Mouse (Mus musculus): Measurements from ENCODE around the gene Mif. TPM values are rescaled to one million over a fixed set of nuclear protein-coding genes. Genes with fewer than 3 reads are reported as not detected.
"Not testable (repeated sequence)": the region's sequence is repeated elsewhere in the genome, so short reads cannot be mapped to it uniquely, and the experiment has no call there.

Mif gene
- total RNA-seq, 1 experiment: 1,434 TPM

DNA sequence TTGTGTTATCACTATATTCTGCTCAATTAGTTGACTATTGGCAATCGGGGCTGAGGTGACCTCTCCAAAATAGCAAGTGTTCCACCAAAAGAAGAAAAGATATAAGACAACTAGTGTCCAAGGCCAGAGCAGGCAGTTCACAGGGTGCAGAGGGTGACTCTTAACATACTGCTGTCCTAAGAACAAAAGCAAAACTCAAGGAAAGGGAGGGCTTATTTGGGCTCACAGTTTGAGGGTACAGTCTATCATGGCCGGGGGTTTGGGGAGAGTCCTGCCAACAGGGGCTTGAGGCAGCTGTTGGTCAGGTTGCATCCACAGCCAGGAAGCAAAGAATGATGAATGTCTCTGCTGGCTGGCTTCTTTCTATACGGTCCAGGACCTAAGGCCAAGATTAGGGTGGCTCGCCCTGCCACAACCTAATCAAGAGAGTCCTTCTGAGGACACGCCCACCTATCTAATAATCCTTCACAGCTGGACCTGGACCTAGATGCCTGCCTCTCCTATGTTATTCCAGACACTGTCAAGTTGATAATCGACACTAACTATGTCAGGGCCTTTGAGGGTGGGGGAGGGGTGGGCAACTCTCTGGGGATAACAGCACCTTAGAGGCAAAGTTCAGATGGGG, 14.6 kb downstream of the Mif start:
- TF ChIP-seq HCFC1 (IDR thresholded peaks at IDR 0.05; ENCODE audit: borderline replicate concordance, insufficient read depth, low read length) (no peak), ZNF384 (IDR thresholded peaks at IDR 0.05; ENCODE audit: low read depth, low read length) (no peak), MAFK (IDR thresholded peaks at IDR 0.05; ENCODE audit: insufficient read depth, low read depth, low read length) (no peak), CHD2 (IDR thresholded peaks at IDR 0.05; ENCODE audit: low read depth, low read length) (no peak), ZC3H11A (IDR thresholded peaks at IDR 0.05; ENCODE audit: borderline replicate concordance, low read depth, low read length) (no peak)
- DNase-seq (ENCODE audit: low read depth, low spot score): no peak
- Histone ChIP-seq H3K27ac (ENCODE audit: insufficient read depth, low read depth, low read length, poor library complexity, severe bottlenecking) (no peak overlapping the region), H3K9ac (ENCODE audit: insufficient read depth, low read depth, low read length, poor library complexity, severe bottlenecking) (no peak overlapping the region), H3K9me3 (ENCODE audit: control insufficient read depth, insufficient read depth, low read depth, low read length) (no peaks in the 10 kb centered on the region), H3K4me3 (ENCODE audit: insufficient read depth in 1 of 2, low read depth in 1 of 2, low read length in 2 of 2, poor library complexity in 1 of 2, severe bottlenecking in 1 of 2) (no peak overlapping the region), H3K4me1 (ENCODE audit: control insufficient read depth in 2 of 2, insufficient read depth in 2 of 2, low read length in 2 of 2, poor library complexity in 1 of 2) (peaks cover 3 to 28% of the 10 kb centered on the region in 2 experiments; a peak in 3 of 4 replicates), H3K36me3 (ENCODE audit: control insufficient read depth, insufficient read depth, low read length, poor library complexity, severe bottlenecking) (no peaks in the 10 kb centered on the region)
- in situ Hi-C loops (cut with MboI; ENCODE audit: low sequenced_read_pairs in 2 of 2, unreplicated experiment in 2 of 2): no loop called here

DNA sequence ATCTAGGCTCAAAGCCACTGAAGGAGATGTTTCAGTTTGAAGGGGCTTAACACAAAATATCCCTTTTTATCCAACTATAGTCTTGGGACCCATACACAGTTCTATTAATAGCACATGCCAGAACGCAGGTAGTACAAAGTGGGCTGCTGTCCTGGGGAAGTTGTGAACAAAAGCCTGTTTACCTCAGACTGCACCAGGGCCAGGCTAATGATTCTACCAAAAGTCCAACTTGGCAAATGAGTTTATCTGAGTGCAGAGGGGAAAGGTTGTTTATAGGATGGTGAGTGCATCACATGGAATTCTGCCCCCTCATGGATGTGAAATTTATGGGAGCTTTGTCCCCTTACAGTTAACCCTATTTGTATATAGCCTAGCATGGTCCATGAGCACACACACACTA, 15.2 kb downstream of the Mif start:
- Histone ChIP-seq H3K27ac (ENCODE audit: insufficient read depth, low read depth, low read length, poor library complexity, severe bottlenecking) (no peak overlapping the region), H3K4me1 (ENCODE audit: control insufficient read depth in 2 of 2, insufficient read depth in 2 of 2, low read length in 2 of 2, poor library complexity in 1 of 2) (peaks cover 3 to 24% of the 10 kb centered on the region in 2 experiments; a peak in 3 of 4 replicates), H3K9me3 (ENCODE audit: control insufficient read depth, insufficient read depth, low read depth, low read length) (no peaks in the 10 kb centered on the region), H3K36me3 (ENCODE audit: control insufficient read depth, insufficient read depth, low read length, poor library complexity, severe bottlenecking) (no peaks in the 10 kb centered on the region), H3K4me3 (ENCODE audit: insufficient read depth in 1 of 2, low read depth in 1 of 2, low read length in 2 of 2, poor library complexity in 1 of 2, severe bottlenecking in 1 of 2) (no peak overlapping the region), H3K9ac (ENCODE audit: insufficient read depth, low read depth, low read length, poor library complexity, severe bottlenecking) (no peak overlapping the region)
- TF ChIP-seq CHD2 (IDR thresholded peaks at IDR 0.05; ENCODE audit: low read depth, low read length) (no peak), MAFK (IDR thresholded peaks at IDR 0.05; ENCODE audit: insufficient read depth, low read depth, low read length) (no peak), ZNF384 (IDR thresholded peaks at IDR 0.05; ENCODE audit: low read depth, low read length) (no peak), HCFC1 (IDR thresholded peaks at IDR 0.05; ENCODE audit: borderline replicate concordance, insufficient read depth, low read length) (no peak), ZC3H11A (IDR thresholded peaks at IDR 0.05; ENCODE audit: borderline replicate concordance, low read depth, low read length) (no peak)
- no peak for DNase-seq (ENCODE audit: low read depth, low spot score)
- in situ Hi-C loops (cut with MboI; ENCODE audit: low sequenced_read_pairs in 2 of 2, unreplicated experiment in 2 of 2): no loop called here

DNA sequence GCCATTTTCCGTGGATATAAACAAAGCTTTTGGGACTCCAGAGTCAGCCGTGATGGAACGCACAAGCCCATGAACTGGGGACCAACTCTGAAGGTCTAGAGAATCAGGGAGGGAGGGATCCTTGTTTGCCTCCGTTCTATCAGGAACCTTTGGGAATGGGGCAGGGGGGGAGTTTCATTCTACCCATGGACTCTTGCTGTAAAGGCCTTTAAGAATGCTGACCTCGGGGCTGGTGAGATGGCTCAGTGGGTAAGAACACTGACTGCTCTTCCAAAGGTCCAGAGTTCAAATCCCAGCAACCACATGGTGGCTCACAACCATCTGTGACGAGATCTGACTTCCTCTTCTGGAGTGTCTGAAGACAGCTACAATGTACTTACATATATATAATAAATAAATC, 16.1 kb downstream of the Mif start:
- DNase-seq (ENCODE audit: low read depth, low spot score); H3K9ac ChIP-seq (ENCODE audit: insufficient read depth, low read depth, low read length, poor library complexity, severe bottlenecking); H3K36me3 ChIP-seq (ENCODE audit: control insufficient read depth, insufficient read depth, low read length, poor library complexity, severe bottlenecking); H3K4me3 ChIP-seq (ENCODE audit: insufficient read depth in 1 of 2, low read depth in 1 of 2, low read length in 2 of 2, poor library complexity in 1 of 2, severe bottlenecking in 1 of 2); H3K27ac ChIP-seq (ENCODE audit: insufficient read depth, low read depth, low read length, poor library complexity, severe bottlenecking); H3K9me3 ChIP-seq (ENCODE audit: control insufficient read depth, insufficient read depth, low read depth, low read length); in situ Hi-C loops (cut with MboI; ENCODE audit: low sequenced_read_pairs in 2 of 2, unreplicated experiment in 2 of 2): not testable (repeated sequence)
- H3K4me1 ChIP-seq (ENCODE audit: control insufficient read depth in 2 of 2, insufficient read depth in 2 of 2, low read length in 2 of 2, poor library complexity in 1 of 2): peaks cover 3 to 20% of the 10 kb centered on the region in 2 experiments; a peak in 3 of 4 replicates

DNA sequence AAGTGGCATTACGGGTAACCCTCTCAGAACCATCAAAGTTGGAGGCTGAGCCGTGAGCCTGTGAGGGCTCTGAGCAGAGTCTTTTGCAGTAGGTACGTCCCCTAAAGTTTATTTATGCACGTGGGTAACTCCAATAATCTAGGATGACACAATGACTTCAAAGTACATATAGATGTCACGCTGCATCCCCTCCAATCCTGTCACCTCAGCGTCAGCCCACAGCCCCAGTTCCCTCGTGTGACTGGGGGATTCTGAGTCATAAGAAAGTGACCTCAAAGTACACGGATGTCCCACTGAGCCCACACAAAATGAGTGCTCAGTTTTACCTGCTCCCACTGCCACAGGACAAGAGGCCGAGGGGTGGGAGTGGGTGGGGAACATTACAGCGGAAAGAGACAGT, 20.9 kb downstream of the Mif start:
- TF ChIP-seq HCFC1 (IDR thresholded peaks at IDR 0.05; ENCODE audit: borderline replicate concordance, insufficient read depth, low read length) (no peak), CHD2 (IDR thresholded peaks at IDR 0.05; ENCODE audit: low read depth, low read length) (no peak), ZC3H11A (IDR thresholded peaks at IDR 0.05; ENCODE audit: borderline replicate concordance, low read depth, low read length) (no peak), ZNF384 (IDR thresholded peaks at IDR 0.05; ENCODE audit: low read depth, low read length) (no peak), MAFK (IDR thresholded peaks at IDR 0.05; ENCODE audit: insufficient read depth, low read depth, low read length) (no peak)
- in situ Hi-C loops (cut with MboI; ENCODE audit: low sequenced_read_pairs in 2 of 2, unreplicated experiment in 2 of 2): no loop called here
- no peak overlapping the region for H3K4me3 ChIP-seq (ENCODE audit: insufficient read depth in 1 of 2, low read depth in 1 of 2, low read length in 2 of 2, poor library complexity in 1 of 2, severe bottlenecking in 1 of 2)
- no peaks in the 10 kb centered on the region for H3K9me3 ChIP-seq (ENCODE audit: control insufficient read depth, insufficient read depth, low read depth, low read length)
- no peak overlapping the region for H3K27ac ChIP-seq (ENCODE audit: insufficient read depth, low read depth, low read length, poor library complexity, severe bottlenecking)
- peaks cover 3 to 13% of the 10 kb centered on the region in 2 experiments; a peak in 3 of 4 replicates for H3K4me1 ChIP-seq (ENCODE audit: control insufficient read depth in 2 of 2, insufficient read depth in 2 of 2, low read length in 2 of 2, poor library complexity in 1 of 2)
- no peaks in the 10 kb centered on the region for H3K36me3 ChIP-seq (ENCODE audit: control insufficient read depth, insufficient read depth, low read length, poor library complexity, severe bottlenecking)
- DNase-seq (ENCODE audit: low read depth, low spot score): no peak
- H3K9ac ChIP-seq (ENCODE audit: insufficient read depth, low read depth, low read length, poor library complexity, severe bottlenecking): no peak overlapping the region

DNA sequence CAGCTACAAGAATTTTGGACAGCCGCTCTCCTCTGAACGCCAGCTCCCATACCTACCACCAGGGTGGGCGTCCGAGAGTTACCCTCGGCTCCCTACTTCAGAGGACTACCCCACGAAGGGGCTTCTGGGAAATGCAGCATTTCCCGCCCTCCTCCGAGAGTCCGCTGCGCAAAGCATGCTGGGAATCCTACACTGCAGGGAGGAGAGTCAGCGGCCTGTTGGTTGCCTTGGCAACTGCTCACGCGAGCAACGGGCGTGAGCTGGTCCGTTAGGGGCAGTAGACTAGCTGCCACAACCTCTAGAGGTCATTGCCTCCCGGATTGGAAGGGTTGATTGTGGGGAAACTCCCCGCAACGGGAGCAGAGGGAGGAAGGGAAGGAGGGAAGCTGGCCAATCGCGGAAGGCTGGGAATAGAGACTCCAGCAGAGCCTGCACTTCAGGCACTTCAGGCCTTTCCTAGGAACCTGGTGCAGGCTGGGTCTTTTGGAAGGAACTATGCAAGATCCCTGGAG, 22.7 kb downstream of the Mif start, which contains the start of gene Gstt2:
Gene Gstt2, minus strand, starts transcription at position 177 of the 512 bp plus-strand sequence.
- Histone ChIP-seq H3K4me1 (ENCODE audit: control insufficient read depth in 2 of 2, insufficient read depth in 2 of 2, low read length in 2 of 2, poor library complexity in 1 of 2) (peaks cover 3 to 18% of the 10 kb centered on the region in 2 experiments), H3K27ac (ENCODE audit: insufficient read depth, low read depth, low read length, poor library complexity, severe bottlenecking) (peak within 1 kb of the TSS; percentile 90), H3K9me3 (ENCODE audit: control insufficient read depth, insufficient read depth, low read depth, low read length) (no peaks in the 10 kb centered on the region), H3K36me3 (ENCODE audit: control insufficient read depth, insufficient read depth, low read length, poor library complexity, severe bottlenecking) (no peaks in the 10 kb centered on the region; the same call in 1 of the 2 replicates), H3K4me3 (ENCODE audit: insufficient read depth in 1 of 2, low read depth in 1 of 2, low read length in 2 of 2, poor library complexity in 1 of 2, severe bottlenecking in 1 of 2) (peak within 1 kb of the TSS; percentile 63 to 70), H3K9ac (ENCODE audit: insufficient read depth, low read depth, low read length, poor library complexity, severe bottlenecking) (peak within 1 kb of the TSS; percentile 83)
- in situ Hi-C loops (cut with MboI; ENCODE audit: low sequenced_read_pairs in 2 of 2, unreplicated experiment in 2 of 2): no loop called here
- TF ChIP-seq HCFC1 (IDR thresholded peaks at IDR 0.05; ENCODE audit: borderline replicate concordance, insufficient read depth, low read length): peak; percentile 56; the same call in 1 of the 2 replicates
- TF ChIP-seq ZNF384 (IDR thresholded peaks at IDR 0.05; ENCODE audit: low read depth, low read length): no peak
- peak; percentile 98 for DNase-seq (ENCODE audit: low read depth, low spot score)

All from ES-E14 (cell line).